In genomic region chr4:132301486-132301885, GRCm38 (mm10) we compare ENCODE assay signal across 16 mouse cellular contexts. TPM values are rescaled to one million over a fixed set of nuclear protein-coding genes. Genes with fewer than 3 reads are reported as not detected.
DNase-seq lines count a peak whose midpoint lies in the region; ATAC-seq lines count a peak whose summit lies in the region.
"Had no signal": no experiment of that assay in that cellular context is flagged by ENCODE, and none has a peak within 500 bp of the region (broad histone marks: within the 10 kb centered on the region; RNA-seq: fewer than 3 reads in every experiment).

No protein-coding gene starts in this region.

- DNase-seq in gastrocnemius, adult 18-20 months (ENCODE audit: low spot score), result peak; percentile 26
- no peak for DNase-seq in gastrocnemius, adult 8-10 months (ENCODE audit: low spot score in 2 of 2)
- peak; percentile 44 for DNase-seq in gastrocnemius, postnatal 10 days
- peak; percentile 34 for DNase-seq in gonadal fat pad, adult 2 months (ENCODE audit: low read depth)
- peak; percentile 27 to 70 for DNase-seq in heart, postnatal 14 days
- DNase-seq: cerebellum, adult 18-20 months; kidney, adult 2 months; kidney, postnatal 36 days; lung, postnatal 10 days had no signal

- H3K36me3 ChIP-seq in hindbrain, embryonic 16.5 days (ENCODE audit: control insufficient read depth, insufficient read depth, low read length), result no peaks in the 10 kb centered on the region
- H3K36me3 ChIP-seq in forebrain, embryonic 16.5 days (ENCODE audit: control insufficient read depth, insufficient read depth), result no peaks in the 10 kb centered on the region
- H3K36me3 ChIP-seq: forebrain, embryonic 15.5 days; midbrain, embryonic 10.5 days had no signal

- intact Hi-C loops in heart, postnatal 14 days (cut with DNase I), result no loop called here

- no peak overlapping the region for H3K4me3 ChIP-seq in hindbrain, embryonic 16.5 days (ENCODE audit: low read length)
- H3K4me3 ChIP-seq in forebrain, embryonic 16.5 days (replicated peaks; ENCODE audit: low read length), result no peak overlapping the region
- H3K4me3 ChIP-seq: forebrain, embryonic 15.5 days; midbrain, embryonic 10.5 days had no signal

- no peak overlapping the region for H3K27ac ChIP-seq in hindbrain, embryonic 16.5 days (ENCODE audit: low read depth, low read length)
- H3K27ac ChIP-seq in forebrain, embryonic 16.5 days (ENCODE audit: low read length), result no peak overlapping the region
- H3K27ac ChIP-seq: forebrain, embryonic 15.5 days; liver, embryonic 14.5 days; midbrain, embryonic 10.5 days had no signal

- WGBS in hindbrain, embryonic 16.5 days, result 89% methylated on average over 6 of the region's 6 CpGs
- 74% methylated on average over 6 of the region's 6 CpGs for WGBS in forebrain, embryonic 16.5 days

- no peak for ATAC-seq in hindbrain, embryonic 16.5 days
- no peak for ATAC-seq in forebrain, embryonic 16.5 days
- ATAC-seq: forebrain, embryonic 15.5 days had no signal

- no peaks in the 10 kb centered on the region for H3K27me3 ChIP-seq in hindbrain, embryonic 16.5 days (replicated peaks; ENCODE audit: control insufficient read depth, insufficient read depth, low read length)
- H3K27me3 ChIP-seq in forebrain, embryonic 16.5 days (replicated peaks; ENCODE audit: control insufficient read depth, insufficient read depth, low read length), result no peaks in the 10 kb centered on the region
- H3K27me3 ChIP-seq: forebrain, embryonic 15.5 days had no signal

- no peak overlapping the region for H3K9ac ChIP-seq in hindbrain, embryonic 16.5 days (ENCODE audit: low read depth, low read length)
- H3K9ac ChIP-seq in forebrain, embryonic 16.5 days (replicated peaks; ENCODE audit: low read depth, low read length), result no peak overlapping the region
- H3K9ac ChIP-seq: forebrain, embryonic 15.5 days; liver, embryonic 14.5 days had no signal

- no peaks in the 10 kb centered on the region for H3K9me3 ChIP-seq in hindbrain, embryonic 16.5 days (ENCODE audit: control insufficient read depth, low read length)
- H3K9me3 ChIP-seq in forebrain, embryonic 16.5 days (ENCODE audit: control insufficient read depth, low read length), result no peaks in the 10 kb centered on the region
- H3K9me3 ChIP-seq: forebrain, embryonic 15.5 days; midbrain, embryonic 10.5 days had no signal

- no peak overlapping the region for H3K4me2 ChIP-seq in hindbrain, embryonic 16.5 days (ENCODE audit: low read length)
- no peak overlapping the region for H3K4me2 ChIP-seq in forebrain, embryonic 16.5 days (ENCODE audit: low read length)
- H3K4me2 ChIP-seq: forebrain, embryonic 15.5 days had no signal

- H3K4me1 ChIP-seq in hindbrain, embryonic 16.5 days (ENCODE audit: control insufficient read depth, insufficient read depth, low read depth, low read length), result 0 out of 2 replicates have a peak, but pooled peaks cover 4% of the 10 kb centered on the region
- no peaks in the 10 kb centered on the region for H3K4me1 ChIP-seq in forebrain, embryonic 16.5 days (replicated peaks; ENCODE audit: control insufficient read depth, insufficient read depth, low read length)

RNA-seq across cellular contexts. Expression of gene Rab42, which starts 1.7 kb away (rescaled TPM):
- total RNA-seq in gastrocnemius, adult 18-20 months (2021), result under 1 TPM in 1 of 2 experiments, not detected in 1; 0.31 TPM
- 1 to 10 TPM in 1 of 4 experiments, under 1 TPM in 1, not detected in 2; 0.58 to 1.5 TPM for total RNA-seq in gastrocnemius, adult 8-10 months (2022)
- total RNA-seq in gastrocnemius, postnatal 10 days (2021), result under 1 TPM; 0.72 to 0.87 TPM
- 16.4 and 22.5 TPM in 2 replicates for polyA plus RNA-seq in gonadal fat pad, adult 2 months (2012; rRNA removed)
- under 1 TPM; 0.39 to 0.76 TPM for total RNA-seq in heart, postnatal 14 days (2021)
- 3.9 and 4.8 TPM in 2 replicates for polyA plus RNA-seq in hindbrain, embryonic 16.5 days (2015; fragmentation: Nextera tagmentation; extraction: Ambion mirVana)
- 0.80 and 1.4 TPM in 2 replicates for polyA plus RNA-seq in forebrain, embryonic 16.5 days (2015; fragmentation: Nextera tagmentation; extraction: Ambion mirVana)
- total RNA-seq: granulocyte monocyte progenitor cell, adult 5-6 weeks; monocyte, adult 5-6 weeks had no signal

RNA-seq across cellular contexts. Expression of gene Taf12, which starts 27.3 kb away (rescaled TPM):
- total RNA-seq in gastrocnemius, adult 18-20 months (2021), result 10 to 100 TPM; 34.4 to 37.3 TPM
- total RNA-seq in gastrocnemius, adult 8-10 months (2022), result 10 to 100 TPM; 35.4 to 47.2 (median 38.4) TPM
- total RNA-seq in gastrocnemius, postnatal 10 days (2021), result 10 to 100 TPM; 22.9 to 25.7 TPM
- polyA plus RNA-seq in gonadal fat pad, adult 2 months (2012; rRNA removed), result 9.5 and 10.9 TPM in 2 replicates
- 10 to 100 TPM; 25.8 to 27.7 TPM for total RNA-seq in heart, postnatal 14 days (2021)
- 37.5 and 40.3 TPM in 2 replicates for polyA plus RNA-seq in hindbrain, embryonic 16.5 days (2015; fragmentation: Nextera tagmentation; extraction: Ambion mirVana)
- polyA plus RNA-seq in forebrain, embryonic 16.5 days (2015; fragmentation: Nextera tagmentation; extraction: Ambion mirVana), result 43.5 and 43.8 TPM in 2 replicates

RNA-seq across cellular contexts. Expression of gene Trnau1ap, which starts 27.9 kb away (rescaled TPM):
- total RNA-seq in gastrocnemius, adult 18-20 months (2021), result 10 to 100 TPM in 1 of 2 experiments, 1 to 10 TPM in 1; 9.9 to 11.4 TPM
- total RNA-seq in gastrocnemius, adult 8-10 months (2022), result 10 to 100 TPM in 3 of 4 experiments, 1 to 10 TPM in 1; 9.4 to 13.4 (median 11.1) TPM
- total RNA-seq in gastrocnemius, postnatal 10 days (2021), result 10 to 100 TPM; 16.1 to 21.2 TPM
- 18.9 and 25.9 TPM in 2 replicates for polyA plus RNA-seq in gonadal fat pad, adult 2 months (2012; rRNA removed)
- 10 to 100 TPM; 21.6 to 24.6 TPM for total RNA-seq in heart, postnatal 14 days (2021)
- 75.2 and 77.9 TPM in 2 replicates for polyA plus RNA-seq in hindbrain, embryonic 16.5 days (2015; fragmentation: Nextera tagmentation; extraction: Ambion mirVana)
- polyA plus RNA-seq in forebrain, embryonic 16.5 days (2015; fragmentation: Nextera tagmentation; extraction: Ambion mirVana), result 81.9 and 86.4 TPM in 2 replicates

RNA-seq across cellular contexts. Expression of gene Gmeb1, which starts 40.1 kb away (rescaled TPM):
- total RNA-seq in gastrocnemius, adult 18-20 months (2021), result 1 to 10 TPM; 6.7 to 8.0 TPM
- 10 to 100 TPM in 1 of 4 experiments, 1 to 10 TPM in 3; 7.4 to 11.0 (median 7.9) TPM for total RNA-seq in gastrocnemius, adult 8-10 months (2022)
- 10 to 100 TPM; 11.2 to 12.3 TPM for total RNA-seq in gastrocnemius, postnatal 10 days (2021)
- 11.8 and 12.5 TPM in 2 replicates for polyA plus RNA-seq in gonadal fat pad, adult 2 months (2012; rRNA removed)
- 10 to 100 TPM; 12.7 to 13.9 TPM for total RNA-seq in heart, postnatal 14 days (2021)
- 37.6 and 38.1 TPM in 2 replicates for polyA plus RNA-seq in hindbrain, embryonic 16.5 days (2015; fragmentation: Nextera tagmentation; extraction: Ambion mirVana)
- 44.3 and 55.3 TPM in 2 replicates for polyA plus RNA-seq in forebrain, embryonic 16.5 days (2015; fragmentation: Nextera tagmentation; extraction: Ambion mirVana)

RNA-seq across cellular contexts. Expression of gene Rcc1, which starts 51.9 kb away (rescaled TPM):
- 1 to 10 TPM; 5.6 to 7.7 TPM for total RNA-seq in gastrocnemius, adult 18-20 months (2021)
- total RNA-seq in gastrocnemius, adult 8-10 months (2022), result 1 to 10 TPM; 4.8 to 8.4 (median 8.1) TPM
- total RNA-seq in gastrocnemius, postnatal 10 days (2021), result 10 to 100 TPM; 13.4 to 18.6 TPM
- 8.5 and 10.9 TPM in 2 replicates for polyA plus RNA-seq in gonadal fat pad, adult 2 months (2012; rRNA removed)
- total RNA-seq in heart, postnatal 14 days (2021), result 10 to 100 TPM in 1 of 2 experiments, 1 to 10 TPM in 1; 9.5 to 13.3 TPM
- 31.5 and 35.2 TPM in 2 replicates for polyA plus RNA-seq in hindbrain, embryonic 16.5 days (2015; fragmentation: Nextera tagmentation; extraction: Ambion mirVana)
- polyA plus RNA-seq in forebrain, embryonic 16.5 days (2015; fragmentation: Nextera tagmentation; extraction: Ambion mirVana), result 51.3 and 52.3 TPM in 2 replicates

Comparison
In these comparisons a context has a peak if more than half of its experiments do, and no peak if none do; other contexts are left out.
1. DNase-seq: peak in gastrocnemius, adult 18-20 months (single experiment), gastrocnemius, postnatal 10 days (single experiment), gonadal fat pad, adult 2 months (single experiment) and heart, postnatal 14 days (2 of 2); none in gastrocnemius, adult 8-10 months (0 of 2).